26 mouse cellular contexts compared by ENCODE assay signal in genomic region chr7:99122651-99123050, GRCm38 (mm10). TPM values are rescaled to one million over a fixed set of nuclear protein-coding genes. Genes with fewer than 3 reads are reported as not detected.
DNase-seq lines count a peak whose midpoint lies in the region; ATAC-seq and TF ChIP-seq lines count a peak whose summit lies in the region.
"Had no signal": no experiment of that assay in that cellular context is flagged by ENCODE, and none has a peak within 500 bp of the region (broad histone marks: within the 10 kb centered on the region; RNA-seq: fewer than 3 reads in every experiment).

No protein-coding gene starts in this region.

- H3K79me2 ChIP-seq in heart, adult 2 months (replicated peaks; ENCODE audit: control insufficient read depth, insufficient read depth, low read length): peaks cover 9% of the 10 kb centered on the region

- H3K27me3 ChIP-seq in heart, embryonic 15.5 days: no peaks in the 10 kb centered on the region
- no peaks in the 10 kb centered on the region for H3K27me3 ChIP-seq in heart, adult 2 months (ENCODE audit: control insufficient read depth, insufficient read depth, low read length)
- no peaks in the 10 kb centered on the region for H3K27me3 ChIP-seq in E14TG2a.4 (ENCODE audit: insufficient read depth, low read length)
- H3K27me3 ChIP-seq: embryonic facial prominence, embryonic 13.5 days; forebrain, embryonic 12.5 days; intestine, embryonic 15.5 days; limb, embryonic 12.5 days; midbrain, embryonic 15.5 days; neural tube, embryonic 13.5 days had no signal

- DNase-seq in heart, adult 2 months: no peak
- peak; percentile 48 for DNase-seq in kidney, adult 9 months
- DNase-seq in kidney, postnatal 10 days: no peak
- DNase-seq in kidney, postnatal 36 days: peak; percentile 40 to 49
- DNase-seq in layer of hippocampus, adult 2 months (ENCODE audit: low spot score in 2 of 2): no peak
- DNase-seq: adrenal gland, postnatal 10 days; cerebellum, adult 2 months; cerebellum, postnatal 25 days; gastrocnemius, postnatal 25 days; heart, postnatal 36 days; retina, postnatal 1 day; right cerebral cortex, postnatal 25 days; spleen, adult 18-20 months; thymus, postnatal 36 days had no signal

- H3K36me3 ChIP-seq in heart, embryonic 15.5 days: no peaks in the 10 kb centered on the region
- peaks cover 2% of the 10 kb centered on the region; the same call in 1 of the 2 replicates for H3K36me3 ChIP-seq in heart, adult 2 months (ENCODE audit: control insufficient read depth, insufficient read depth, low read length)
- 0 out of 2 replicates have a peak, but pooled peaks cover 2% of the 10 kb centered on the region for H3K36me3 ChIP-seq in E14TG2a.4 (ENCODE audit: insufficient read depth, low read length)
- H3K36me3 ChIP-seq: embryonic facial prominence, embryonic 13.5 days; forebrain, embryonic 12.5 days; intestine, embryonic 15.5 days; limb, embryonic 12.5 days; midbrain, embryonic 15.5 days had no signal

- no peak for TF ChIP-seq POLR2A in heart, adult 2 months (IDR thresholded peaks at IDR 0.05; ENCODE audit: insufficient read depth, low read depth, low read length)

- no peaks in the 10 kb centered on the region for H3K9me3 ChIP-seq in heart, embryonic 15.5 days (replicated peaks)
- peaks cover 12% of the 10 kb centered on the region for H3K9me3 ChIP-seq in E14TG2a.4 (ENCODE audit: low read length)
- H3K9me3 ChIP-seq: forebrain, embryonic 12.5 days; intestine, embryonic 15.5 days; midbrain, embryonic 15.5 days; neural tube, embryonic 13.5 days had no signal

- intact Hi-C loops in heart, adult 2 months (cut with DNase I): no loop called here

- no peak overlapping the region for H3K4me2 ChIP-seq in heart, embryonic 15.5 days
- H3K4me2 ChIP-seq: embryonic facial prominence, embryonic 13.5 days; forebrain, embryonic 12.5 days; intestine, embryonic 15.5 days; limb, embryonic 12.5 days; midbrain, embryonic 15.5 days; neural tube, embryonic 13.5 days had no signal

- 0 out of 2 replicates have a peak overlapping the region, but pooled peaks have one; percentile 27 for H3K27ac ChIP-seq in heart, embryonic 15.5 days
- H3K27ac ChIP-seq in heart, adult 2 months: no peak overlapping the region
- no peak overlapping the region for H3K27ac ChIP-seq in layer of hippocampus, adult 2 months
- H3K27ac ChIP-seq: embryonic facial prominence, embryonic 13.5 days; forebrain, embryonic 12.5 days; intestine, embryonic 15.5 days; limb, embryonic 12.5 days; macrophage; midbrain, embryonic 15.5 days; neural tube, embryonic 13.5 days had no signal

- TF ChIP-seq CTCF in heart, adult 2 months (IDR thresholded peaks at IDR 0.05): no peak
- TF ChIP-seq CTCF in E14TG2a.4 (conservative IDR thresholded peaks at IDR 0.05; ENCODE audit: low read length): no peak
- TF ChIP-seq CTCF in layer of hippocampus, adult 2 months (conservative IDR thresholded peaks at IDR 0.05): no peak

- no peak overlapping the region for H3K4me3 ChIP-seq in heart, embryonic 15.5 days
- H3K4me3 ChIP-seq in heart, adult 2 months: no peak overlapping the region
- 0 out of 2 replicates have a peak overlapping the region, but pooled peaks have one; percentile 10 for H3K4me3 ChIP-seq in E14TG2a.4 (replicated peaks; ENCODE audit: low read length)
- H3K4me3 ChIP-seq in layer of hippocampus, adult 2 months: no peak overlapping the region
- H3K4me3 ChIP-seq: embryonic facial prominence, embryonic 13.5 days; erythroblast, embryonic 14.5 days; forebrain, embryonic 12.5 days; intestine, embryonic 15.5 days; limb, embryonic 12.5 days; midbrain, embryonic 15.5 days; neural tube, embryonic 13.5 days had no signal

- no peak for ATAC-seq in heart, embryonic 15.5 days (replicated peaks; ENCODE audit: insufficient number of reproducible peaks, insufficient read depth, low FRiP score, low read depth)
- ATAC-seq: hindbrain, embryonic 16.5 days; intestine, embryonic 15.5 days; lung, postnatal 0 days; midbrain, embryonic 15.5 days had no signal

- peaks cover 44% of the 10 kb centered on the region for H3K4me1 ChIP-seq in heart, embryonic 15.5 days (replicated peaks)
- peaks cover 24% of the 10 kb centered on the region for H3K4me1 ChIP-seq in heart, adult 2 months (ENCODE audit: control insufficient read depth, insufficient read depth, low read length)
- peaks cover 26% of the 10 kb centered on the region for H3K4me1 ChIP-seq in E14TG2a.4 (replicated peaks; ENCODE audit: low read depth, low read length)

- no peak overlapping the region for H3K9ac ChIP-seq in heart, embryonic 15.5 days
- H3K9ac ChIP-seq in heart, adult 2 months (ENCODE audit: low read depth, low read length): no peak overlapping the region
- H3K9ac ChIP-seq: embryonic facial prominence, embryonic 13.5 days; forebrain, embryonic 12.5 days; intestine, embryonic 15.5 days; limb, embryonic 12.5 days; midbrain, embryonic 15.5 days; neural tube, embryonic 13.5 days had no signal

- TF ChIP-seq EP300 in heart, adult 2 months (IDR thresholded peaks at IDR 0.05; ENCODE audit: insufficient read depth, low read depth, low read length): no peak

- WGBS in heart, embryonic 15.5 days: 73% methylated on average over 5 of the region's 5 CpGs
- WGBS in heart, adult 2 months: 48% methylated on average over 5 of the region's 5 CpGs

RNA-seq across cellular contexts. Expression of gene Uvrag, which starts 18.3 kb away (rescaled TPM):
- 15.3 and 16.0 TPM in 2 replicates for polyA plus RNA-seq in heart, embryonic 15.5 days (2015; fragmentation: Nextera tagmentation; extraction: Ambion mirVana)
- 10 to 100 TPM; 21.0 to 22.1 TPM for total RNA-seq in heart, adult 2 months (2021)
- 5.9 and 9.1 TPM in 2 replicates for polyA plus RNA-seq in heart, adult 2 months (2012; rRNA removed)
- total RNA-seq in layer of hippocampus, adult 2 months (2021): 10 to 100 TPM; 48.9 to 52.4 TPM

RNA-seq across cellular contexts. Expression of gene Dgat2, which starts 59.9 kb away (rescaled TPM):
- 26.9 and 29.5 TPM in 2 replicates for polyA plus RNA-seq in heart, embryonic 15.5 days (2015; fragmentation: Nextera tagmentation; extraction: Ambion mirVana)
- total RNA-seq in heart, adult 2 months (2021): 100 to 1,000 TPM; 309 to 376 TPM
- 347 and 390 TPM in 2 replicates for polyA plus RNA-seq in heart, adult 2 months (2012; rRNA removed)
- total RNA-seq in layer of hippocampus, adult 2 months (2021): 100 to 1,000 TPM; 111 TPM

Comparison
In these comparisons a context has a peak if more than half of its experiments do, and no peak if none do; other contexts are left out.
1. DNase-seq: peak in kidney, adult 9 months (single experiment) and kidney, postnatal 36 days (2 of 2); none in heart, adult 2 months (0 of 2), kidney, postnatal 10 days (single experiment) and layer of hippocampus, adult 2 months (0 of 2).